Mouse (Mus musculus) thymus, adult 2 months (tissue): Measurements from ENCODE around the gene Dag1.

Experiments
- CTCF ChIP-seq: fragments of 200-500 bp; IDR thresholded peaks from 2 replicates; pipeline ENCODE4 v1.5.1; 2012; ENCODE audit warnings: mild to moderate bottlenecking, control low read depth, low read length, moderate library complexity, borderline replicate concordance; ENCODE audit not compliant: control insufficient read depth, poor library complexity, insufficient read depth; ENCODE audit errors: extremely low read depth
- POLR2A ChIP-seq: fragments of 200-500 bp; IDR thresholded peaks from 2 replicates; pipeline ENCODE4 v1.6.1; 2012; ENCODE audit warnings: mild to moderate bottlenecking, low read length, control low read depth, moderate library complexity; ENCODE audit not compliant: control insufficient read depth, poor library complexity, insufficient read depth; ENCODE audit errors: extremely low read depth

DNA sequence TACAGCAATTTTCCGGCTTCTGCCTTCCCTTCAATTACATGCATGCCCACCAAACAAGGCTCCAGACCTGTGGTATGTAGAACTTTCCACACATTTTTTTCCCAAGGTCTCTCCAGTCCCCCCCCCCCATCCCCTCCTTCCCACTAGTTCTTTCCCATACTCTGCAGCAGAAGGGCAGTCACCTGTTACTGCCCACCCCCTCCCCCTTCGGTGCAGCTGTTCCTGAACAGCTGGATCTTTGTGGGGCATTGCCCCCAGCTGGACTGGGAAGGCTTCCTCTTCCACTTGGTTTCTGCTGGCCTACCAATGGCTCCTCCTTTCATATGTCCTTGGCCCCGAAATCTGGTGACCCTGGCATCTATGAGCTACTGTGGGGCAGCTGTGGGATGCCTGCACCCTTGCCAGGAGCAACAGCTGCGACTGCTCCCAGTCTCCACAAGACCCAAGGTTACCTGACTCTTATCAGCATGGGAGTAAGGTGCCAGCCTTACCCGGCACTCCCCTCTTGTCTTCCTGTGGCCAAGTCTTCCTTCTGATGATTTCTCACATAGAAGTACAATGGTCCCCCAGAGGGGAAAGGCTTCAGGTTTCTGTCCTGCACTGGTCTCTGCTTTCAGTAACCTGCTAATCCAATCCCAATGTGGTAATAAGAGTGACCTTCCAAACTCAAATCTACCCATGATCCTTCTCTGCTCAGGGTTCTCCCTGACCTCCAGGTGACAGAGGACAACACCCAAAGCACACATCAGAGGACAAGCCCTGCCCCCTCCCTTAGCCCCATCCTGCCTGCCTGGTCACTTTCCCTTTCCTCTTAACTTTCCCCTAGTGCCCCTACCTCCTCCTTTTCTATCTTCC is 10.9 kb upstream of the Dag1 start:
- TF ChIP-seq POLR2A (no peak), CTCF (no peak)
